Mouse (Mus musculus) layer of hippocampus, adult 9-11 months (tissue): ENCODE measurements around the gene Cct4.

ENCODE experiments used
- DNase-seq: peaks from one replicate; pipeline ENCODE4 v3.0.0; 2022

Gene Cct4

DNA sequence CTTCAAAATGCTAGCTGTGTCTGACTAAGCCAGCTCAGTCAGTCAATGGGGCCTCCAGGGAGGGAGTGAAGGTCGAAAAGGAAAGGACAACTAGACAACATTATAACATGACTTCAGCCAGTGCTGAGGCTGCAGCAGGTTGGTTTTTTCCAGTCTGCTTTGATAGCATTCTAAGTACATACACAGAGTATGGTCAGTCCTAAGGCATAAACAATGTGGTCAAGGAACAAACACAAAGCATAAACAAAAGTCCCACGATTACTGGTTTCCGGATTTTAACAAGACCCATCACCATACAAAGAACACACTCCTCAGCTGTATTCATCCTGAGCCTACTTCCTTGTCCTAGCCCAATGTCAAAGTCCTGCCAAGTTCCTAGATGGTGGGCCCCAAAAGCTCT, 4.8 kb upstream of the Cct4 start:
- DNase-seq: no peak

DNA sequence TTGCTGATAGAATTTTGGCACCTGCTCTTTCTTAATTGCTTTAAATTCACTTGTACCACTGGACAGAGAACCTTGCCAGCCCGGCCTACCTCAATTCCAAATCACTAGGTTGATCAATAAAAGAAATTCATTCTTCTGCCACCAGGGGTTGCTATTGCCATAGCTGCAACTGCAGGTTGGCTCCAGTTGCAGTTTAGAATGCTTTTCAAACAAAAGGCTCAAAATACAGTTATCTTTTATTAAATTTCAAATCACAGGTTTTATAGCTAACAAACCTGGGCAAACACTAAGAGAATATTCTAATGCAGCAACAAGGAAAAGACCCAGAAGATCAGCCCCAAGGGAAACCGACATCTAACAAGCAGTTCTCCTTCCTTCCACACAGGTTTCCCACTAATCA, 3.0 kb upstream of the Cct4 start:
- no peak for DNase-seq

DNA sequence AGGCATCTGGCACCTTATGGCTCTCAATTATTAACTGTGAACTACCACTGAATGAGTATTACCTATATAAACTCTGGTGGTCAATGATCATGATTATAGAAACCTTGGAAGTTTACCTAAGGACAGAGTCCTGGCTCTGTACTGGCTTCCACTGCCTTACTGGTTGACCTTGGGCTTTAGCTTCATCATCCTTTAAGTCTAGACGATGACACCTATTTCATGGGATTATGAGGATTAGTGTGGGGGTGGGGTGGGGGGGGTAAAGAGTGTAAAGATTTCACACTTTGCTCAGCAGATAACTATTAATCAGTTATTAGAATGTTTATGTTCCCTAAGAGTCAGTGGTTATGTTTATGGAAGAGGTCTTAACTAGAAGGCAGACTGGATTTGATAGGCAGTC, 533 bp upstream of the Cct4 start:
- DNase-seq: no peak

DNA sequence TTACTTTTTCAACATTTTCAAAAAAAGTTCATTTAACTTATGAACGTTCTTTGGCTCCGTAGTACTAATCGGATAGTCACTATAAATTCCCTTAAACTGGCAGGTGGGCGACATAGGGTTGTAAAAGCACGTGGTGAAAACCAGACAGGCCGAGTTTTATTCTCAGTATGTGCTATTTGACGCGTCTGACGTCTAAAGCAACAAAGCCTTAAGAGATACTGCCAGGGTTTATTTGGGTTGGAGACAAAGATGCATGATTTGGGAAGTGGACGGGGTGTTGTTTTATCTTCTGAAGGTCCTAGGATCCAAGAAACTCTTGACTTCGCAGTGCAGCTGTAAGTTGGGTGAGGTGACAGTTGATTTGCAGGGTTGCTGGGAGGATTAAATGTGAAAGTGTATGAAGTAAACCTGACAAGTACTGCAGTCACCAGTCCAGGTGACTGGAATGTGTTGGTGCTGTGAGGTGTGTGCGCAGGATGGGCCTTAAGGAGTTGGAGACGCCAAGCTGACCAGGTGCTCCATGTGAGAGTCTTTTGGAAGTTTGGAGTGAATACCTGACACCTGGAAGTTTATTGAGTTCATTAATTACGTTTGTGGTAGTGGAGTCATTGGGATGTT, 1.0 kb downstream of the Cct4 start:
- DNase-seq: no peak

DNA sequence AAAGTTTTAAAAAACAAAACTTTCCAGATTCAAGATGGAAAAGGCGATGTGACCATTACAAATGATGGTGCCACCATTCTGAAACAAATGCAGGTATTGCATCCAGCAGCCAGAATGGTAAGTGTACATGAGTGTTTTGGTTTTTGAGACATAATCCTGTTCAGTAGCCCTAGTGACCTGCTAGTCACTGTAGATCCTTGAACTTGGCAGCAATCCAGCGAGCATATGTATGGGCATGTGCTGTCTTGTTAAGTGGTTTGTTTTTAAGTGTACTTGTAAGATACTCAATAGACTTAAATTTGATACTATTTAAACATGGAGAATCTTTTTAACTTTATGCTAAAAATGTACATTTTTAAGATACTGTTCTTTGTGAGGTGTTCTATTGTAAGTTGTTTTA, 4.0 kb downstream of the Cct4 start:
- no peak for DNase-seq

DNA sequence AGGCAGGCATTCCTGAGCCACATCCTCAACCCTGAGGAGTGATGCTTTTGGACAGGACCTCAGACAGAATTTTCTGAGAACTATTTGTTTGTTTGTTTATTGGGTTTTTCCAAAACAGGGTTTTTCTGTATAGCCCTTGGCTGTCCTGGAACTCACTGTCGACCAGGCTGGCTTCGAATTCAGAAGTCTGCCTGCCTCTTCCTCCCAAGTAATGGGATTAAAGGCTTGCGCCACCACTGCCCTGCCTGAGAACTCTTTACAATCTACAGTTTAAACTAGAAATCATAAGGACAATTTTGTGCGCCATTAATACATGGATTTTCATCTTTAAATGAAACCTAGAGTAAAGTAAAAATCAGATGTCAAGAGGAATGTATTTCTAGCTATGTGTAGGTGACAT, 5.1 kb downstream of the Cct4 start:
- no peak for DNase-seq

DNA sequence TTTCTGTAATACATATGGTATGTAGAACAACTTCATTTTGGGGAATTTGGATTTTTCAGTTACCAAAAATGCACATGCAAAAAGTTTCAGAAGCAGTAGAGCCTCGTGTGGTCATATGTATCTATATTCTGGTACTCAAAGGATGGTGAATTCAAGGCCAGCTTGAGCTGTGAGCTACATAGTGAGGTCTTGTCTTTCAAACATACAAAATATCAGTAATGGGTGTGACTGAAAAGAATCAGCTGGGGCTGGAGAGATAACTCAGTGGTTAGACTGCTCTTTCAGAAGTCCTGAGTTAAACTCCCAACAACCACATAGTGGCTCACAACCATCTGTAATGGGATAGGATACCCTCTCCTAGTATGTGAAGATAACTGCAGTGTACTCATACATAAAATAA, 8.0 kb downstream of the Cct4 start:
- no peak for DNase-seq

DNA sequence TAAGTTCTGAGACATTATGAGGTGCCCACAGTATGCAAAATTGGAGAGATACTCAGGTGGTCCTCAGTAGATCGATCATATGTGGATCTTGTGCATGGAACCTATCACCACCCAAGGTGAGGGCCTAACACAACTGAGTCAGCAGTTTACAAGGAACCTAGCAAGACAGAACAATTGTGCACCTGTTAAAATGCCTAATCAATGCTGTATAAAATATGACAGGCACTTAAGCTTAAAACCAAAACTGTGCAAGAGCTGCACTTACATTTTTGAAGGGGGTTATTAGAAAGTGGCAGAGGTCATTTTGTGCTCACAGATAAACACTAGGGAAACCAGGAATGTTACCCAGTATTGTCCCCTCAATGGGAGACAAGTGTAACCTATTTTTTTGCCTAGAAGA, 15.0 kb downstream of the Cct4 start:
- DNase-seq: no peak

DNA sequence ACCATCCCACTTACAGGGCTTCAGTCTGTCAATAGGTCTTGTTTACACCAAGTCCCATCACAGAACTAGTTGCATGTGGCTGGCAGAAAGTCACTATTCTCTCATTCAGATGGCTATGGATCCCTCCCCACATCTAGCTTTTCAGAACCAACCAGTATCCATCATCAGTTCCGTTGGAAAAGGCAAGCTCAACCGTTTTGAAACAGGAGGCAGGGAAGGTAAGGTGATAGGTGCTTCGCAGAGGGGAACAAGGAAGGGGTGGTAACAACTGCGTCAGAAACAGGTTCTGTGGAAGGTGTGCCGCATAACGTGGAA, 16.8 kb downstream of the Cct4 start:
- no peak for DNase-seq

DNA sequence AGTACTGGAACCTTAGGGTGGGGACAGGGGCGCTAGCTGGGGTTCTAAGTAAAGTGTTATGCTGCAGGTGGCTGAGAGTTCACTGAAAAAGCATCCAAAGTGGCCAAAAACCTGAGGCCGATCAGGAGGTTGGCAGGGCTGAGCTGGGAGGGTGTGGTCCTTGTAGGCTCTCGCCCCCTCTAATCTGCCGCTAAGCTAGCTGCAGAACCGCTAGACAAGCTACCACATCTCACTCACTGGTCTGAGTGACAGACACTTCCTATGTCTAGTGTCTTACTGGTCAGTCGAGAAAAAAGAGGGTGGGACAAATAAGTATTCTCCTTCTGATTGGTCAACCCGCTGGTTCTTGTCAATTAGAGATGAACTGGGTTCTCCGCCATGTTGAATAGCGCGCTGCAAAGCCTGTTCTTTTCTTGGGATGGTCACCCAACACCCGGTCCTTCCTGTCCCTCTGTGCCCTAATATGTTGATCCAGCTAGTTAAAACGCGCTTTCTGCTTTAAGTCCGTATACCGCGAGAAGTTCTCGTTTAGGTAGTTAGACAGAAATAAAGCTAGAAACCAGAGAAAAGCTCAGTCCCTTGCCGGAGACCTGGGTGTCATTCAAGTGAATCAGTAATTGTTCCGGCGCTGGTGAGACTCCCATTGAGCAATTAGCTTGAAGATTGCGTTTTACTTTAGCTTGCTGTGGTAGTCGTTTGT, 17.3 kb downstream of the Cct4 start, which contains the start of gene Fam161a:
Gene Fam161a, plus strand, starts transcription at position 51 of the 700 bp plus-strand sequence.
- DNase-seq: peak; percentile 96

DNA sequence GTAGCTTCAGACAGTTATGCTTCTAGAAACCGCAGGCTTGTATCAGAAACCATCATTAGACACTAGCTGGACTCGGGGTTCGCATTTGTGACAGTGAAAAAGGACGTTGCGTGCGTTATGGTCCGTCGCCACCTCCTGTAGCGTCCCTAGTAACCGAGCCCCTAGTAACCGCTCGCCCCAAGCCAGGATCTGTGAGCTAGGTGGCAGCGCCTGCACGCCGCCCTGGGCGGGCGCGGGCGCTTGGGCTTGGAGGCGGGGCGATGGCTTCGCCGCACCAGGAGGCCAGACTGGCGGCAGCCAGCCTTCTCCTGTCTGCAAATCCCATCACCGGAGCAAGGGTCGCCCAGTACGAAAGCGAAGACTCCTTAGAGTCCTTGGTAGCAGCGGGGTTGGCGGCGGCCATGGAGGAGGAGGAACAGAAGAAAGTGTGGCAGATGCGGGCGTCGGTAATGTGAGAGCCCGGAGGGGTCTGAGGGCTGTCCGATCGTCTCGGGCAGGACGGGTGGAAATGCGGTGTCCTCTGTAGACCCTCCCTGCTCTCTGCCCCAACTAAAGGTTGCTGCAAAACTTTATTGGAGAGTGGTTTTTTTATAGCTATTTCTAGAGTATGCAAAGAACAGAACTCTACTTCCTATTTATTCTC, 18.0 kb downstream of the Cct4 start:
- peak; percentile 86 for DNase-seq

DNA sequence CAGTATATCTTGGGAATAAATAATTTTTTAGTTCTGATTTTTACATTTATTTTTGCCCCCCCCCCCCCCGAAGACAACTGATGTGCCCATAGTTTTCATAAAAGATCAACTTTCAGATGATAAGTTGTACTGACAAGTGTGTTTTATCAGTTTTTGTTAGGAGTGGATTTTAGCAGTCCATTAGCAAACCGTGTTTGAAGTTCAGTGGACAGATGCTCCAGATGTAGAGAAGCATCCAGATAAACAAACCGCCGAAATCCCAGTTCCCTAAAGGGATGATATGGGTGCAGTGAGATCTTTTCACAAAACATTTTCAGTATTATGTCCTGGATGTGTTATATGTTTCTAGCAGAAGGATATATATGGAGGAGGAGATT, 18.5 kb downstream of the Cct4 start:
- no peak for DNase-seq

DNA sequence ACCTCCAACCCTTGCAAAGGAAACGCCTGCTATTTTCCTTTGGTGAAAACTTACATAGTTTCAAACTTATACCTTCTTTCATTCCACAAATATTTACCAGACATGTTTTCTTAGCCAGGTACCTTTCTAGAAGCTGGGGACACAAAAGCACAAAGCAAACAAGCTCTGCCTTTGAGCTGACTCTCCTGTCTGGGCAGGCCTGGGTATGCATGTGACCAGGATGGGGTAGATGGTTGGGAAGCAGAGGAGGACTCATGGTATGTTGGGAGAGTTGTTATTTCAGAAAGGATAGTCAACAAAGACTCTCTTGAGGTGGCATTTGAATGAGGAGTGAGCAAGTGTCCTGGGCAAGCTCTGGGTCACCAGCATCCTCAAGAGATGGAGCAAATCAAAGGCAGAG, 22.8 kb downstream of the Cct4 start:
- DNase-seq: no peak

DNA sequence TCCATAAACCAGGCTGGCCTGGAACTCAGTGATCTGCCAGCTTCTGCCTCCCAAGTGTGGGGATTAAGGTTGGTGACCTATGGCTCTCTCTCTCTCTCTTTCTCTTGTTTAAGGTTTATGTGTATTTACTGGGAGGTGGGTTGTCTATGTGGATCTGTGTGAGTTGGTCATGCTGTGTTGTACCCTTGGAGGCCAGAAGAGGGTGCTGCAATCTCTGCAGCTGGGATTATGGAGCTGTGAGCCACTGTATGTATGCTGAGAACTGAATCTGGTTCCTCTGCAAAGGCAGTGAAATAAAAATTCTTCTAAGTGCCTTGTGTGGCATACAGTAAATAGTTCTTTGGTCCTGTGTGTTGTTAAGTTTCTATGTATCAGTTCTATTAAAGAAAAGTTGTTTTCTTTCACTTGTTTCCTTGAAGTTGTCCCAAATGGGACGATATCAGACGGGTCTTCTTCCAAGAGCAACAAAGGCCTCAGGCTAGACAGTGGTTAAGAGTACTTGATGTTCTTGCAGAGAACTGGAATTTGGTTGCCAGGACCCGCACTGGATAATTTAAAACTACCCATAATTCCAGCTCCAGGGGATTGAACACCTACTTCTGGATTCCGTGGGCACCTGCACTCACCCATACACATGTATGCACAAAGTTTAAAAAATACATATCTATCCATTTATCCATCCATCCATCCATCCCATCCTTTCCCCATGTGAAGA, 23.4 kb downstream of the Cct4 start:
- no peak for DNase-seq

DNA sequence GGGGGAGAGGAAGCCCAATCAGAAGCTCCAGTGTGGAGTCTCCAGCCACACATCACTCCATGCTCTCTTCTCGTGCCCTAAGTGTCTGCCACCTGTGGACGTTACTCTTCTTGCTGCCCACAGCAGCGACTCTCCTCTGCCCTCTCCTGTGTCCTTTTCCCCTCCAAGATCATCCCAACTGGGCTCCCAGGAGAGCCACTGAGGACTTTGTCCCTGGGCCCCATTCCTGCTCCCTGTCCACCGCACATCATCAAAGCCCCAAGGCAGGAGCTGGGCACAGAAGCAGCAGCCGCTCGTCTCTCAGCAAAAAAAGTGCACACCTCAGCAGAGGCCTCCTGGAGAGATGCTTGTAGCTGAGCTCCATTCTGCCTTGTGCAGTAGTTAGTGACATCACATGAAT, 24.7 kb downstream of the Cct4 start:
- DNase-seq: no peak

DNA sequence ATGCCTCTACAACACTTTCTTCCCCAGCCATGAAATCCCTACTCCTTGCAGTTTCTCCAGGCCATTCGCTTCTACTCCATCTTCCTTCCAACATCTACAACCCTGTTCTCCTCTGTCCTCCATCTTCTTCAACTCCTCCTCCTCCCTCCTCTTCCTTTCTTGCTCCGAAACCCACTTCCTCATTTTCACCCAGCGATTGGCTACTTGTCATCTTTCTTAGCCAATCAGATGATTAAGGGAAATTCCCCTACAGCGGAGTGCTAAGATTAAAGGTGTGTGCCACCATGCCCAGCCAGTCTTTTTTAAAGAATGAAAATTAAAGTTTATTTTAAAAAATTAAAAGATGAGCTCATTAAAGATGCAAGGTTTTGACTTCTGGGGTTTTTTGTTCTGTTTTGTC, 27.6 kb downstream of the Cct4 start:
- DNase-seq: no peak

DNA sequence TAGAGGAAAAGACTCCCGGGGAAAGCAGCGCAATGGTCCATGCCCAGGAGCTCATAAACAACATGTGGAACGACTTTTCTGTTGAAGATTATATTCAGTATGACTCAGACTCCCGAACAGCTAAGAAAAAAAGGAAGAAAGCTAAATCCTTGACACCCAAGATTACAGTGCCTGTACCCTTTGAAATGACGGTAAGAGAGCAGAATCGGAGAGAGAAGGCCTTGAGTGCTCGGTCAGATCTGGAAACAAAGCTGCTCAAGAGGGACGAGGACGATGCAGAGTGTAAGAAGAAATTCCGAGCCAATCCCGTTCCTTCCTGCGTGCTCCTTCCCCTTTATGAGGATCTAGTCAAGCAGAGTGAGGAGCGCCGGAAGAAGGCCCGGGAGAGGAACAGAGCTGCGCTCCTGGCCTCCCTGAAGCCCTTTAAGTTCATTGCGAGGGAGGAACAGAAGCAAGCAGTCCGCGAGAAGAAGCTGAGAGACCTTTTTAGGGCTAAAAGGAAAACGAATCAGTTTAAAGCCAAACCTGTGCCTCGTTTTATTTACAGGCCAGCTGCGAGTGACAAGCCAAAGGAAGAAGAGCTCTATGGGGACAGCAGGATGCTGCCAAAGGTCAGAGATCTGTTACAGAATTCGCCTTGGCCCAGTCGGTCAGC, 29.9 kb downstream of the Cct4 start:
- DNase-seq: no peak

DNA sequence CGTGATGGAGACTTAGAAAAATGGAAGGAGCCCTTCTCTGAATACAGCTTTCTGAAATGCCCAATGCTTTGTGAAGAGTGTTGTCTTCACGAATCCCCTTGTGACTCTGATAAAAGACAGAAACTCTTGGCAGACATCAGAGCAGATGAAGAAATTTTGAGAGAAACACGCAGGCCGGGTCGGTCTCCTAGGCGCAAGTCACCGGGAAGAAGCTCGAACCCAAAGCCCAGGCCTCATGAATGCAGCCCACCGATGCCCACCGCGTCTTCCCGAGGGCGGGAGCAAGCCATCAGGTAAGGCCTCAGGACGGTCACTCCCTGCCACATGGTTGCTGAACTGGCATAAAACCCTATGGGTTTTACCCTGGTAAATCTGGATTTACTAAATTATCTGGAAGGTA, 30.5 kb downstream of the Cct4 start:
- no peak for DNase-seq

DNA sequence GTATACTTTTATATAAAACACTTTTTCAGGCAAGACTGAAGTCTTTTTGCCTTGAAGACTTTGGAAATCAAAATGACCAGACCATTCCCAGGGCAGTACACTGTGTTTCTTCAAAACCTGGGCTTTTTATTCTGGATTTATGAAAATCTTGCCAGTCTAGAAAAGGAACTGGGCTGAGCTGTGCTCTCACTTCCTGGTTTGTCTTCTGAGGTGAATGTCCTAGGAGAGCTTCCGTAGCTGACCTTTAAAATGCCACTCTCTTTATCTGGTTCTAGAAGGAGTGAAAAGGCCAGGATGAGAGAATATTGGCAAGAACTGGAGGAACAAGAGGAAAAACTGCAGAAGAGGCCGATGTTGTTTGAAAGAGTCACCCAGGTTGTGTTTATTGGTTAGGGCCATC, 32.8 kb downstream of the Cct4 start:
- no peak for DNase-seq

DNA sequence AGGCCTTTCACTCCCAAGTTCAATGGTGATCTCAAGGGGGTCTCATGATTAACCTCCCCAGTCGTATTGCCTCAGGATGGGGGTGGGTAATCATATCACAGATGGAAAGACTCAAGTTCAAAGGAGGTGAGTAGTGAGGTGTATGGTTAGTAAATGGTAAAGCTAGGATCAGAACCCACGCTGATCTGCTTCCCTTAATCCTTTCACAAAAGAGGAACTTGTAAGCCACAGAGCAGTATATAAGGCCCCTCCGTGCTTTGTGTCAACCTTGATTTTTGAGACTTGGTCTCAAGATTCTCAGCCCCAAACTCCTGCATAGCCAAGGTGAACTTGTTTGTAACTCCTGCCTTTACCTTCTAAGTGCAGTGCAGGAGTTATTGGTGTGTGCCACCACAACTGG, 33.9 kb downstream of the Cct4 start:
- no peak for DNase-seq

DNA sequence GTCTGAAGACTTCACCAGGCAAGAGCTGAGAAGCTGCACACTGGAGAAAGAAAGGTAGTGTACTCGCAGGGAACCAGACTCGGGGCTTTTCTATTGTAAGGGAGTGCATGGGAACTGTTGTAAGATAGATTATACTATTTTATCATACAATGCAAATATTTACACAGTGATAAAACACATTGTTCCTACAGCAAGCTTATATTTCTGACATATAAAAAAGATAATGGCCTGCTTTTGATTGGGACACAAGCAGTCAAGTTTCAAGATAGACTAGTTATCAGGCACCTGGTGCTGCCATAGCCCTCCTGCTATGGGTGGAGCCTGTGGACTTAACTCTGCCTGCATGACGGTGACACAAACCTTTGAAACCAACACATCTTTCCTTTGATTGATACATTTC, 38.6 kb downstream of the Cct4 start:
- DNase-seq: no peak

DNA sequence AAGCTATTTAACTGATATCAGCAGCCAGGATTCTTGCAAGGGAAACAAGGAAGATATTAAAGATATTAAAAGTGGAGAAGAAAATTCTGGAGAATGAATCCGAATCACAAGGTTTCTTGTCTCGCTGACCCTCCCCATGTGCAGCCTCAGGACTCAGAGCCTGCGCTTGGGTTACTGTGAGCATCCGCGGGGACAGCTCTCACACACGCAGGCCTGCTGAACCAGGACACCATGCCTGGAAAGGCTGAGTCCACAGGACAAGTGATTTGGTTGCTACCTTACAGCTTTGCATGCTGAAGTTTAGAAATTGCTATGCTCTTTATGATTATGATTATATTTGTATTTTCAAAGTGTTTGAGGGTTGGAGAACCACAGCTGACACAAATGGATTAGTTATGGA, 39.1 kb downstream of the Cct4 start:
- DNase-seq: no peak

DNA sequence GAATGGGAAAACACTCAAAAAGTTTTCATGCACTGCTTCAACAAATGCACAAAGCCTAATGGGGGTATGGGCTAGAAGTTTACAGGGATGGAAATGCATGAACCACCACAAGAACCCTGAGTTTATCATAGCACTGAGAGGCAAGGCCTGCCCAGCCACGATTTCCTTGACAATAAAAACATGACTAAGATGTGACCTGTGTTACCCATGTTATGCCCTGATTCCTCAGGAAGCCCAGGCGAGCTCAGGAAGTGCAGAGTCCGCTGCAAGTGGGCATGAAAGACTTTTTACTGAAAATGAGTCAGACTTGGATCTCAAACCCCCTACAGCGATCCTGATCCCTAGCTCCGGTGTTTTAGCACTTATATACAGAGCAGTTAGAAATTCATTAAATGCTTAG, 56.9 kb downstream of the Cct4 start:
- no peak for DNase-seq
